Mouse (Mus musculus) midbrain, embryonic 16.5 days (tissue): ENCODE data around the gene Igsf6. TPM values are rescaled to one million over a fixed set of nuclear protein-coding genes. Genes with fewer than 3 reads are reported as not detected.

ENCODE experiments used
- ATAC-seq: fragments of 200-750 bp; cut with Nextera tagmentation; 2 replicates; pipeline ENCODE4 v1.8.0; 2017; ENCODE audit warnings: moderate TSS enrichment
- H3K27ac ChIP-seq: fragments of 300-500 bp; sonication (generic); 2 replicates; pipeline ENCODE4 v1.5.1; 2014; ENCODE audit warnings: mild to moderate bottlenecking, low read length, mixed read lengths
- H3K27me3 ChIP-seq: fragments of 300-500 bp; sonication (generic); 2 replicates; pipeline ENCODE4 v1.6.1; 2014; ENCODE audit warnings: low read depth, low read length, mixed read lengths; ENCODE audit not compliant: control insufficient read depth, insufficient read depth
- H3K36me3 ChIP-seq: fragments of 300-500 bp; sonication (generic); 2 replicates; pipeline ENCODE4 v1.6.1; 2014; ENCODE audit warnings: mild to moderate bottlenecking, low read length, moderate library complexity, mixed read lengths; ENCODE audit not compliant: control insufficient read depth, insufficient read depth
- H3K4me1 ChIP-seq: fragments of 300-500 bp; sonication (generic); 2 replicates; pipeline ENCODE4 v1.6.1; 2014; ENCODE audit warnings: mild to moderate bottlenecking, low read length, mixed read lengths; ENCODE audit not compliant: control insufficient read depth, insufficient read depth
- H3K4me2 ChIP-seq: fragments of 300-500 bp; sonication (generic); 2 replicates; pipeline ENCODE4 v1.6.1; 2014; ENCODE audit warnings: mild to moderate bottlenecking, low read length, mixed read lengths
- H3K4me3 ChIP-seq: fragments of 300-500 bp; sonication (generic); 2 replicates; pipeline ENCODE4 v1.5.1; 2014; ENCODE audit warnings: low read depth, mild to moderate bottlenecking, low read length, moderate library complexity, mixed read lengths
- H3K9ac ChIP-seq: fragments of 300-500 bp; sonication (generic); 2 replicates; pipeline ENCODE4 v1.6.1; 2014; ENCODE audit warnings: low read depth, low read length, mixed read lengths
- H3K9me3 ChIP-seq: fragments of 300-500 bp; sonication (generic); replicated peaks from 2 replicates; pipeline ENCODE4 v1.6.1; 2014; ENCODE audit warnings: mild to moderate bottlenecking, low read length, mixed read lengths; ENCODE audit not compliant: control insufficient read depth, poor library complexity, severe bottlenecking
- WGBS: fragments of 180-500 bp; shearing (Covaris S2); extraction: QIAGEN DNeasy Blood & Tissue Kit; methylation state at CpG from one replicate; pipeline ENCODE4 v1.1.7; 2014; 5-methylcytosine and 5-hydroxymethylcytosine counted together
- polyA plus RNA-seq: library from polyadenylated mRNA; unstranded; fragments of >200 nt; fragmentation: Nextera tagmentation; extraction: Ambion mirVana; gene quantifications from 2 replicates; pipeline ENCODE4 v1.2.1, GENCODE M21; 2015

Igsf6 gene
- polyA plus RNA-seq, 1 experiment from 2014 or later, result 0.67 TPM

DNA sequence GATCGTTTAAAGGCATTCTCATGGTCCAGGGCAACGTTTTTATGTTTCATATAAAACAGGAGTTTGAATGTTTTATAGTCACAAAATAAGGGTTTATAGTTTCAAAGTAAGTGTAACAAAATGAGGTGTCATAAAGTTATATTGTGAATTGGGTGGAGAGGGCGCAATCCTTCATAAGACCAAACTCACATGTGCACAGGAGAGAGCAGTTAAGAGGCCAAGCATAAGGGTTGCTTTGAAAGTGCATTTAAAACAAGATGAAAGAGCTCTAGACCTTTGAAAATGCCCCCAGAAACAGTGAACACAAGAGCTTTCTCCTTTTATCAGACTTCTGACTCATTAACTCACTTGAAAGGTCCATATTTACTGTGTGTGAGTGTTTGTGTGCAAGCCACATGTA, 48.1 kb downstream of the Igsf6 start:
- ATAC-seq, result no peak
- no peaks in the 10 kb centered on the region for H3K36me3 ChIP-seq
- H3K27ac ChIP-seq, result no peak overlapping the region
- no peak overlapping the region for H3K4me2 ChIP-seq
- no peaks in the 10 kb centered on the region for H3K9me3 ChIP-seq
- no peaks in the 10 kb centered on the region for H3K27me3 ChIP-seq
- no peak overlapping the region for H3K9ac ChIP-seq
- H3K4me3 ChIP-seq, result no peak overlapping the region
- no peaks in the 10 kb centered on the region for H3K4me1 ChIP-seq
- WGBS, result 68% methylated on average over 3 of the region's 3 CpGs

DNA sequence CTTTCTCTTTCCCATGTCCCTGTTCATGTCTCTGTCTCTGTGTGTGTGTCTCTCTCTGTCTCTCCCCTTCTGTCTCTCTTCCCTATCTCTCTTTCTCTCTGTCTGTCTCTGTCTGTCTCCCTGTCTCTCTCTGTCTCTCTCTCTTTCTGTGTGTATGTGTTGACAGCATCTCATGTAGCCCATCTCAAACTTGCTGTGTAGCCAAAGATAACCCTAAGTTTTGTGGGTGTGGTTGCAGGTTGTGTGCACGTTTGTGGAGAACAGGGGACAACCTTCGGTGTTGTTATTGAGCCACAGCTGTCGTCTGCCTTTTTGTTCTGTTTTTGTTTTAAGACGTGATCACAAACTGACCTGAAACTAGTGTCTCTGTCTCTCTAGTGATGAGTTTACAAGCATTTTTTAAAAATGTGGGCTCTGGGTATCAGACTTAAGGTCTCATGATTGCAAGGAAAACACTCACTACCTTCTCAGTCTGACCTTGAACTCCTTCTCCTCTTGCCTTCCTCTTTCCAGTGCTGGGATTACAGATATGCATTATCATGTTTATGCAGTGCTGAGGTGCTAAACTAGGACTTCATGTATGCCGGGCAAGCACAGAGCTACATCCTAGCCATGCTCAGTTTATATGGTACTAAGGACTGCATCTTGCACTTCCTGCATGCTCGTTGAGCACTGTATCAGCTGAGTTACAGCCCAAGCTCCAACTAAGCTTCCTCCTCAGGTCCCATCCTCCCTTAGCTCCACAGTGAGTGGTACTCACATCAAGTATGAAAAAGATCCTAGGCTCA, 49.0 kb downstream of the Igsf6 start:
- 82% methylated on average over 6 of the region's 6 CpGs for WGBS
- Histone ChIP-seq H3K27me3 (no peaks in the 10 kb centered on the region), H3K27ac (no peak overlapping the region), H3K4me3 (no peak overlapping the region), H3K9me3 (no peaks in the 10 kb centered on the region), H3K4me2 (no peak overlapping the region), H3K9ac (no peak overlapping the region), H3K36me3 (no peaks in the 10 kb centered on the region), H3K4me1 (no peaks in the 10 kb centered on the region)
- ATAC-seq, result no peak

DNA sequence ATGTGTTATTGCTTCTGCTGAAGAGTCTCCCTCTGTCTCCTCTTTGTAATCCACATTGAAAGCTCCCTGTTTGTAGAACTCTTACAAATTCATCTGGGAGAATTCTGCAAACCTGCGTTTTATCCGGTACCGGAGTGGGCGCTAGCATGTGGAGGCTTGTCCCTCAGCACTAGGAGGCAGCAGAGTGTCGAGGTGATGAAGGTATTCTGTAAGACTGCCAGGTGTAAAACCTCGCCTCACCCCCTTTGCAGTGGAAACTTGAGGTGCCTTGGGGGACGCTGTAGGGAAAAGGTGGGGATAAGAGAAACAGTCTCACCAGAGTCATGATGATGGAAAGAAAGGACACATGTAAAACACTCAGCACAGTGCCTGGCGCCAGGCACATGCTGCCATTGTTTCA, 54.1 kb downstream of the Igsf6 start:
- 40% methylated on average over 8 of the region's 8 CpGs for WGBS
- H3K9ac ChIP-seq, result no peak overlapping the region

DNA sequence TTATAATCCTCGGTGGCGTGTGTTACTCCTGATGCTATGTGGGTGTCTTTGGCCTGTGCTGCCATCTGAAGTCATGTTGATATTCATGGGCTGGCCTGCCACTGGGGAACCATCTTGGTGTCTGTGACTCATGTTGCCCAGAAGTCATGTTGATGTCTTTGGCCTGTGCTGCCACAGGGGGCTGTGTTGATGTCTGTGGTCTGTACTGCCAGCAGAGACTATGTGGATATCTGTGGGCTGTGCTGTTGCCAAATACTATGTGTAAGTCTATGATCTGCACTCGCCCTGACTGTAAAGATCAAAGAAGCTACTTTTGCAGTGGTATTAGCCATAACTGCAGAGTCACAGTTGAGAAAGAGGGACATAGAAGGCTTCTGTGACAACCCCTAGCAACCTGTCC, 55.6 kb downstream of the Igsf6 start:
- H3K27me3 ChIP-seq, result no peaks in the 10 kb centered on the region
- no peak overlapping the region for H3K9ac ChIP-seq
- no peak overlapping the region for H3K4me2 ChIP-seq
- no peak for ATAC-seq
- no peaks in the 10 kb centered on the region for H3K4me1 ChIP-seq
- no peaks in the 10 kb centered on the region for H3K9me3 ChIP-seq
- 91% methylated on average over 3 of the region's 3 CpGs for WGBS
- no peak overlapping the region for H3K4me3 ChIP-seq
- no peak overlapping the region for H3K27ac ChIP-seq
- H3K36me3 ChIP-seq, result no peaks in the 10 kb centered on the region

More for the DNA sequence above, 54.1 kb downstream of the Igsf6 start:
- no peak overlapping the region for H3K4me2 ChIP-seq
- no peak for ATAC-seq
- no peaks in the 10 kb centered on the region for H3K9me3 ChIP-seq
- H3K27ac ChIP-seq, result no peak overlapping the region
- H3K36me3 ChIP-seq, result no peaks in the 10 kb centered on the region
- H3K27me3 ChIP-seq, result no peaks in the 10 kb centered on the region
- no peaks in the 10 kb centered on the region for H3K4me1 ChIP-seq
- H3K4me3 ChIP-seq, result no peak overlapping the region

DNA sequence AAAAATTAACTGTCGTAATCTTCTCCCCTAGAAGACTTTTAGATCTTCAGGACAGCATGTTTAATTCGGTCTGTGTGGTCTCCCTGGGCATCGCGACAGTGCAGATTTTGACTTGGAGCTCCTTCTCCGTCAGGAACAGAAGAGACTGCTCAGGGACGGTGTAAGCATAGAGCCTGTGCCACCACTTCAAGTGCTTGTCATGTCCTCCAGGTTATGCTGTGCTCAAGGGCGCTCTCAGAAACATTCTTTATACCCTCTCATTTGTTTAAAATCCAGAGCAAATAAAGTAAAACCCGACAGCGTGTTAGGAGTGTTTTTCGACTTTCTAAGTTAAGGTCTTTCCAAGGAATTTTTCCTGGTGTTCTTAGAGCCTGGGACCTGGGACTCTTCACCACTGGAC, 59.9 kb downstream of the Igsf6 start:
- 92% methylated on average over 10 of the region's 10 CpGs for WGBS
- Histone ChIP-seq H3K27me3 (no peaks in the 10 kb centered on the region), H3K4me3 (no peak overlapping the region), H3K27ac (no peak overlapping the region), H3K4me2 (no peak overlapping the region), H3K9ac (no peak overlapping the region), H3K4me1 (peaks cover 3% of the 10 kb centered on the region; the same call in 1 of the 2 replicates), H3K9me3 (no peaks in the 10 kb centered on the region), H3K36me3 (no peaks in the 10 kb centered on the region)
- ATAC-seq, result no peak

Other genes starting within 250 kb of the Igsf6 start
- gene Eef2k, start 231.7 kb downstream of the Igsf6 start, polyA plus RNA-seq, result 33.5 and 35.4 TPM in 2 replicates
- gene Polr3e, start 156.8 kb downstream of the Igsf6 start, polyA plus RNA-seq, result 27.0 and 27.7 TPM in 2 replicates
- gene Cdr2, start 92.3 kb downstream of the Igsf6 start, polyA plus RNA-seq, result 12.6 and 14.6 TPM in 2 replicates
- 0.11 and 0.63 TPM in 2 replicates for gene Mfsd13b, start 92.1 kb downstream of the Igsf6 start, polyA plus RNA-seq
- gene Mettl9, start 40.1 kb downstream of the Igsf6 start, polyA plus RNA-seq, result 169 and 184 TPM in 2 replicates
- 0.09 and 0.19 TPM in 2 replicates for gene Otoa, start 7.1 kb upstream of the Igsf6 start, polyA plus RNA-seq